Mouse (Mus musculus) cerebellum, adult 9-11 months (tissue): ENCODE results near the gene Fam243.

Source experiments
- DNase-seq: peaks from one replicate; pipeline ENCODE4 v3.0.0; 2022

The Fam243 gene

GRCm38 (mm10) chr16:92319353-92320109 lies 1.7 kb downstream of the Fam243 start:
- no peak for DNase-seq

- no peak for DNase-seq
Observed at GRCm38 (mm10) chr16:92316049-92316738, 5.0 kb downstream of the Fam243 start.

- peak; percentile 56 for DNase-seq
Observed at GRCm38 (mm10) chr16:92313953-92314741, 7.1 kb downstream of the Fam243 start.

GRCm38 (mm10) chr16:92309126-92309525 lies 12.1 kb downstream of the Fam243 start:
- no peak for DNase-seq

GRCm38 (mm10) chr16:92307947-92308346 lies 13.3 kb downstream of the Fam243 start:
- no peak for DNase-seq

- no peak for DNase-seq
Observed at GRCm38 (mm10) chr16:92305519-92305918, 15.7 kb downstream of the Fam243 start.

GRCm38 (mm10) chr16:92302506-92302905 lies 18.7 kb downstream of the Fam243 start:
- peak; percentile 50 for DNase-seq

GRCm38 (mm10) chr16:92301989-92302388 lies 19.3 kb downstream of the Fam243 start:
- DNase-seq: no peak

- peak; percentile 75 for DNase-seq
Observed at GRCm38 (mm10) chr16:92301412-92301806, 19.8 kb downstream of the Fam243 start.

- DNase-seq: peak; percentile 97
Observed at GRCm38 (mm10) chr16:92300649-92301411, 20.4 kb downstream of the Fam243 start, which contains the start of gene Smim11. TSS of gene Smim11 (plus strand) at chr16:92301286.

GRCm38 (mm10) chr16:92295328-92295727 lies 25.9 kb downstream of the Fam243 start:
- DNase-seq: no peak

- no peak for DNase-seq
Observed at GRCm38 (mm10) chr16:92294267-92294970, 26.8 kb downstream of the Fam243 start.

- no peak for DNase-seq
Observed at GRCm38 (mm10) chr16:92292101-92292500, 29.1 kb downstream of the Fam243 start, which contains the start of gene Kcne2. TSS of gene Kcne2 (plus strand) at chr16:92292389.

- DNase-seq: no peak
Observed at GRCm38 (mm10) chr16:92290045-92290444, 31.2 kb downstream of the Fam243 start.

- DNase-seq: no peak
Observed at GRCm38 (mm10) chr16:92288778-92289177, 32.5 kb downstream of the Fam243 start.

- peak; percentile 74 for DNase-seq
Observed at GRCm38 (mm10) chr16:92286609-92287008, 34.6 kb downstream of the Fam243 start.

- no peak for DNase-seq
Observed at GRCm38 (mm10) chr16:92285068-92285467, 36.2 kb downstream of the Fam243 start.

- DNase-seq: no peak
Observed at GRCm38 (mm10) chr16:92282671-92283070, 38.6 kb downstream of the Fam243 start.

- DNase-seq: no peak
Observed at GRCm38 (mm10) chr16:92275526-92275925, 45.7 kb downstream of the Fam243 start.

GRCm38 (mm10) chr16:92274516-92274915 lies 46.7 kb downstream of the Fam243 start:
- DNase-seq: no peak
